Comparison of ENCODE assay signal across 9 mouse cellular contexts in genomic region chr5:136061567-136061966, GRCm38 (mm10). TPM values are rescaled to one million over a fixed set of nuclear protein-coding genes. Genes with fewer than 3 reads are reported as not detected.
DNase-seq lines count a peak whose midpoint lies in the region; ATAC-seq and TF ChIP-seq lines count a peak whose summit lies in the region.
"Had no signal": no experiment of that assay in that cellular context is flagged by ENCODE, and none has a peak within 500 bp of the region (broad histone marks: within the 10 kb centered on the region; RNA-seq: fewer than 3 reads in every experiment).

No protein-coding gene starts in this region.

- WGBS in lung, postnatal 0 days: 8% methylated on average over 12 of the region's 12 CpGs

- peak; percentile 99 for TF ChIP-seq CTCF in Patski (IDR thresholded peaks at IDR 0.05)
- TF ChIP-seq CTCF in lung, postnatal 0 days (IDR thresholded peaks at IDR 0.05): peak; percentile 99

- CTCF ChIA-PET in Patski (lab: Charles Lee): interaction anchor here (0.6 to 3.5 kb wide), 16 partner anchors 11 to 184 kb away, joined by 3 to 46 read pairs (median 3); no protein-coding TSS in a partner anchor

- H3K4me1 ChIP-seq in lung, postnatal 0 days (ENCODE audit: insufficient read depth, low read depth, low read length): no peaks in the 10 kb centered on the region
- H3K4me1 ChIP-seq: heart, embryonic 13.5 days had no signal

- no peak overlapping the region for H3K4me2 ChIP-seq in lung, postnatal 0 days (replicated peaks; ENCODE audit: low read depth, low read length)
- H3K4me2 ChIP-seq: heart, embryonic 13.5 days had no signal

- in situ Hi-C loops in Patski (cut with MboI; ENCODE audit: low pct_unique_long_range_greater_than_20kb): no loop called here

- TF ChIP-seq EP300 in lung, postnatal 0 days (IDR thresholded peaks at IDR 0.05): no peak

- POLR2A ChIA-PET in Patski (lab: Charles Lee): no interaction called here

- peak; percentile 86 to 89 for DNase-seq in B cell, adult 2 months
- DNase-seq in Patski (ENCODE audit: low read depth, low spot score): no peak
- DNase-seq in cerebellum, postnatal 25 days: peak; percentile 83 to 87
- DNase-seq in heart, adult 9 months (ENCODE audit: low spot score in 2 of 2): peak; percentile 55 to 71
- DNase-seq in layer of hippocampus, adult 11-12 months (ENCODE audit: low spot score): peak; percentile 78
- peak; percentile 74 for DNase-seq in lung, postnatal 0 days (ENCODE audit: low spot score)
- peak; percentile 69 to 75 for DNase-seq in right cerebral cortex, adult 2 months (ENCODE audit: low spot score in 2 of 2)
- DNase-seq in urinary bladder, adult 2 months (ENCODE audit: low spot score): peak; percentile 81

- no peak overlapping the region for H3K4me3 ChIP-seq in lung, postnatal 0 days (ENCODE audit: low read depth, low read length)
- H3K4me3 ChIP-seq: heart, embryonic 13.5 days had no signal

- no peaks in the 10 kb centered on the region for H3K36me3 ChIP-seq in lung, postnatal 0 days (ENCODE audit: insufficient read depth, low read length)
- H3K36me3 ChIP-seq: heart, embryonic 13.5 days had no signal

- peak; percentile 36 for ATAC-seq in Patski
- peak; percentile 62 for ATAC-seq in lung, postnatal 0 days

- H3K27me3 ChIP-seq in Patski: no peaks in the 10 kb centered on the region
- H3K27me3 ChIP-seq in lung, postnatal 0 days (replicated peaks; ENCODE audit: insufficient read depth, low read length): no peaks in the 10 kb centered on the region; the same call in 1 of the 2 replicates

- H3K27ac ChIP-seq in lung, postnatal 0 days (ENCODE audit: low read length): no peak overlapping the region
- H3K27ac ChIP-seq: heart, embryonic 13.5 days had no signal

- H3K9ac ChIP-seq in lung, postnatal 0 days (replicated peaks; ENCODE audit: low read depth): no peak overlapping the region
- H3K9ac ChIP-seq: heart, embryonic 13.5 days had no signal

- no peaks in the 10 kb centered on the region for H3K9me3 ChIP-seq in lung, postnatal 0 days (ENCODE audit: low read length)
- H3K9me3 ChIP-seq: heart, embryonic 13.5 days had no signal

RNA-seq across cellular contexts. Expression of gene Upk3bl, which starts 7.3 kb away (rescaled TPM):
- 5.7 TPM for polyA plus RNA-seq in Patski (2021)
- polyA plus RNA-seq in lung, postnatal 0 days (2015; fragmentation: Nextera tagmentation; extraction: Ambion mirVana): 1.1 and 1.2 TPM in 2 replicates
- polyA plus RNA-seq in urinary bladder, adult 2 months (2012; rRNA removed): 4.5 and 6.1 TPM in 2 replicates

RNA-seq across cellular contexts. Expression of gene Rasa4, which starts 22.1 kb away (rescaled TPM):
- 8.7 TPM for polyA plus RNA-seq in Patski (2021)
- polyA plus RNA-seq in lung, postnatal 0 days (2015; fragmentation: Nextera tagmentation; extraction: Ambion mirVana): 2.0 and 2.8 TPM in 2 replicates
- polyA plus RNA-seq in urinary bladder, adult 2 months (2012; rRNA removed): 10.6 and 16.6 TPM in 2 replicates

RNA-seq across cellular contexts. Expression of gene Upk3b, which starts 23.3 kb away (rescaled TPM):
- 0.95 TPM for polyA plus RNA-seq in Patski (2021)
- 35.7 and 38.8 TPM in 2 replicates for polyA plus RNA-seq in lung, postnatal 0 days (2015; fragmentation: Nextera tagmentation; extraction: Ambion mirVana)
- 113 and 152 TPM in 2 replicates for polyA plus RNA-seq in urinary bladder, adult 2 months (2012; rRNA removed)

RNA-seq across cellular contexts. Expression of gene Polr2j, which starts 54.9 kb away (rescaled TPM):
- polyA plus RNA-seq in Patski (2021): 147 TPM
- polyA plus RNA-seq in lung, postnatal 0 days (2015; fragmentation: Nextera tagmentation; extraction: Ambion mirVana): 175 and 184 TPM in 2 replicates
- polyA plus RNA-seq in urinary bladder, adult 2 months (2012; rRNA removed): 104 and 141 TPM in 2 replicates

Comparison
In these comparisons a context has a peak if more than half of its experiments do, and no peak if none do; other contexts are left out.
1. RNA of gene Upk3b, which starts 23.3 kb away (polyA plus RNA-seq): 113 to 152 TPM in urinary bladder, adult 2 months and 35.7 to 38.8 TPM in lung, postnatal 0 days; 0.95 TPM in Patski (single experiment); every median in the first group is over 10 times any median in the second.